Comparison of ENCODE assay signal across 15 mouse cellular contexts in genomic region chr9:72488523-72488922, GRCm38 (mm10).
"Had no signal": no experiment of that assay in that cellular context is flagged by ENCODE, and none has a peak within 500 bp of the region (broad histone marks: within the 10 kb centered on the region; RNA-seq: fewer than 3 reads in every experiment).

No protein-coding gene starts in this region.

- H3K4me3 ChIP-seq: limb, embryonic 13.5 days; liver, embryonic 15.5 days; midbrain, embryonic 12.5 days had no signal

- H3K36me3 ChIP-seq: liver, embryonic 15.5 days had no signal

- H3K27me3 ChIP-seq: limb, embryonic 13.5 days; liver, embryonic 15.5 days; midbrain, embryonic 12.5 days had no signal

- H3K27ac ChIP-seq: kidney, postnatal 0 days; limb, embryonic 13.5 days; midbrain, embryonic 12.5 days had no signal

- H3K9ac ChIP-seq: limb, embryonic 13.5 days; liver, embryonic 15.5 days; lung, embryonic 14.5 days; midbrain, embryonic 12.5 days had no signal

- H3K4me2 ChIP-seq: limb, embryonic 13.5 days; lung, embryonic 14.5 days; midbrain, embryonic 12.5 days had no signal

- H3K9me3 ChIP-seq: limb, embryonic 13.5 days; liver, embryonic 15.5 days; midbrain, embryonic 12.5 days had no signal

- DNase-seq: kidney, adult 11 months; kidney, adult 9 months; kidney, postnatal 36 days; layer of hippocampus, adult 9-11 months; layer of hippocampus, postnatal 36 days; left cerebral cortex, postnatal 4 days; lung, embryonic 14.5 days; lung, postnatal 14 days; right cerebral cortex, adult 18-20 months; right cerebral cortex, postnatal 25 days; thymus, postnatal 36 days had no signal
